Mouse (Mus musculus): ENCODE results near the gene Gpn3. TPM values are rescaled to one million over a fixed set of nuclear protein-coding genes. Genes with fewer than 3 reads are reported as not detected.
"Not testable (repeated sequence)": the region's sequence is repeated elsewhere in the genome, so short reads cannot be mapped to it uniquely, and the experiment has no call there.

Gene Gpn3
- total RNA-seq, 2 experiments from 2014 or later: 20.0 to 26.6 TPM

DNA sequence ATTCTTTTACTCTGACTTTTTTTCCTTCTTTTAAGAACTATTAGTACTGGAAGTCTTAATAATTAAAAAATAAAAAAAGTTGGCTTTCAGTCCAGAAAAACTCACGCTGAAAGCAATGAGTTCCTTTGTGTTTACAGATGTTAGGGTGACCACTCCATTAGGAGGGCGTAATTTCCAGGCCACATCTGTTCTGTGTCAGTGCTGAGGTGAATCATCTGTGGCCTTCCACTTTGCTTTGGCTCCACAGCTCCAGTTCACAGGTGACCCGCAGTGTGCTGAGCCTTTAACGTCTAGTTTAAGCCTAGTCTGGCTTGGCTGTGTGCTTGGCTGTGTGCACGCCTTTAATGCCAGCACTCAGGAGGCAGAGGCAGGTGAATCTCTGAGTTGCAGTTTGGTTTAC is 40.2 kb downstream of the Gpn3 start:
- intact Hi-C loops (cut with DNase I; ENCODE audit: low total_unique reads): no loop called here
- no peak for DNase-seq

DNA sequence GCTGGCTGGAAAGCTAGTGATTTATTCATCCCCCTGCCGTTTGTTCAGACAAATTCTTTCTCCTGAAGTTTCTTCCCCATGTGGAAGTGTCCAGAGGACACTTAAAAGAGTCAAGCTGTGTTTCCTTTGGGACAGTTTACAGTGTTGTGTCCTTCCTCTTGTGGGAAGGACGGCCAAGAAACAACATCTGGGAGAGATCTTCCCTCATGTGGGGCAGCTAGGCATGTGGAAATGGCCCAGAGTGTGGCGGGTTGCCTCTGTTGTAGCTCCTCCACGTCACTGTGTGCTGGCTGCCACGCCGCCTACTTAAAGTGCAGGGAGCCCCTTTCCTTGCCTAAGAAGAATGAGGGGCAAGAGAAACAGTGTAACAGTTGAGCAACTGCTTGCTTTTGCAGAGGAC is 41.1 kb downstream of the Gpn3 start:
- no peak for DNase-seq
- intact Hi-C loops (cut with DNase I; ENCODE audit: low total_unique reads): no loop called here

DNA sequence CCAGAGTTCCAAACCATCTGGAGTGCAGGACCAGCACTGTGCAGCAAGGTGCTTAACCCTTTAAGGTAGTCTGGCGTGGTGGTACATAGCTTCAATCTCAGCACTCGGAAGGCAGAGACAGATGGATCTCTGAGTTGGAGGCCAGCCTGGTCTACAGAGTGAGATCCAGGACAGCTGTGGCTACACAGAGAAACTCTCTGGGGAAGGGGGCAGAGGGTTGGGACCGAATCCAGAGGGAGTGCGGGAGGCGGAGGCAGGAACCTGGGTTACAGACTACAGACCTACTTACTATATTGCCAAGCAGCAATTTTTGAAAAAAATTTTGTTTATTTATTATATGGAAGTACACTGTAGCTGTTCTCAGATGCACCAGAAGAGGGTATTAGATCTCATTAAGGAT is 42.7 kb downstream of the Gpn3 start:
- no peak for DNase-seq
- intact Hi-C loops (cut with DNase I; ENCODE audit: low total_unique reads): no loop called here

DNA sequence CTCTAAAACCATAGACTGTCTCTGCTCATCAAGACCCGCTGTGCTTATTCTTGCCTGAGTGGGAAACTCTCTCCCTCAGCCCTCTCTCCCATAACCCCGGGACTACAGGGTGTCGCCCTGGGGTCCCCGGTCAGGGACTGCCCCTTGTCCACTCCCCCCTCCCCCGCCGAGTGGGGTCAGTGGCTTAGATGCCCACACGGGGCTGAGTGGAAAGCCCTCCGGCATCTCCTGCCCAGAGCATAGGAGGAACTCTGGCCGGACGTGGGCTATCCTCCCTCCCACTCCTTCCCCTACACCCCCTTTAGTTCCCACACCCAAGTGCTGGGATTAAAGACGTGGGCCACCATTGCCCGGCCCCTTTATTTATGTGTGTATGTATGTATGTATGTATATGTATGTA is 43.8 kb downstream of the Gpn3 start:
- intact Hi-C loops (cut with DNase I; ENCODE audit: low total_unique reads): no loop called here
- DNase-seq: no peak

- DNase-seq; intact Hi-C loops (cut with DNase I; ENCODE audit: low total_unique reads): not testable (repeated sequence)
Observed at GRCm38 (mm10) chr5:122420676-122421075, 49.0 kb downstream of the Gpn3 start.

GRCm38 (mm10) chr5:122421271-122422068 is 49.8 kb downstream of the Gpn3 start, which contains the start of gene Anapc7:
Gene Anapc7, plus strand, starts transcription at chr5:122421693.
- intact Hi-C loops (cut with DNase I; ENCODE audit: low total_unique reads): no loop called here
- no peak for DNase-seq

DNA sequence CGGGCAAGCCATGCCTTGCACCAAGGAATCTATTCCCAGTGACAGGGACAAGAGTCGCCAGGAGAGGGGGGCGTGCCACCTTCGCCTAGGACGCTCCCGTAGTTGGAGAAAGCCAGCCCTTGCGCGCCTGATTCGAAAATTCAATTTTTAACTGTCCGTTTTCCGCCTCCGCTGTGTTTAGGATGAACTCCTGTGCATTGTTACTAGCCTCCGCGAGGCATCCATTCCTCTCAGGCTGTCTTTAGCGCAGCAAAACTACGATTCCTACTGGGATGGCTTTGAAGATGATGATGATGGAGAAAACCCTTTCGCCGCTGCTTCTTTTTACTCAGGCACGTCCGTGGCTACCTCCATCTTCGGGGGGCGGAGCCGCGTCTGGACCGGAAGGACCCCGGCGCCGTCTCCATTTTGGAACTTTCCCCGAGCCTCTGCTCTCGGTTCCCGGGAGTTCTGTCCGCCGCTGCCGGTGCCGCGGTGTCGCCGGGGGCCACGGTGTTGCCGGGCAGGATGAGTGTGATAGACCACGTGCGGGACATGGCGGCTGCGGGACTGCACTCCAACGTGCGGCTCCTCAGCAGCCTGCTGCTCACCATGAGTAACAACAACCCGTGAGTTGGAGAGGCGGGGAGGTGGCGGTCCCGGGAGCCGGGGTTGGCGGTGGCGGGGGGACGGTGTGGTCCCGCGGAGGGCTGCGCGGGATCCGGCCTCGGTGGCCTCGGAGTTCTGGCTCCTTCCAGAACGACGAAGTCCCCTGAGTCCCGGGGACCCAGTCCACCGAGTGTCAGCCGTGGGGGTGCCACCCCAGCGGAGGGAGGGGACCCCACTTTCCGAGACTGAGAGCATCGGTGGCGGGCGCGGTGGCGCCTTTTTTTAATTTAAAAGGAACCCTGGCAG is 50.6 kb downstream of the Gpn3 start:
- peak; percentile 88 for DNase-seq
- intact Hi-C loops (cut with DNase I; ENCODE audit: low total_unique reads): no loop called here

DNA sequence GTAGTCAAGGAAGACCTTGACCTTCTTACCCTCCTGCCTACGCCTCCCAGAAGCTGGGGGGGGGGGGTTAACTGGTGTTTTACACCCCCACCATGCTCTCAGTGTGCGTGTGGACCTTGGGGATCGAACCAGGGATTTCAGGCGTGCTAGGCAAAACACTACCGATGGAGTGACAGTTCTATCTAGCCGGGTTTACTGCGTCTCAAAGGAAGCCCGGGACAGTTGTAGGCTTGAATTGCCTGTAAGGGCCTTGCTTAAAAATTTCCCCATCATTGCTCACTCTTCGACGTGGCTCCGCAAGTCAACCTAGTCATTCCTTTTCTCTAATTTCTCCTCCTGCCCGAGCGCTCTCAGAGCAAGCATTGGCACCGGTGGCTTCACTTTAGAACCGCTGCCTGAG is 51.4 kb downstream of the Gpn3 start:
- intact Hi-C loops (cut with DNase I; ENCODE audit: low total_unique reads): no loop called here
- no peak for DNase-seq

- intact Hi-C loops (cut with DNase I; ENCODE audit: low total_unique reads): no loop called here
- DNase-seq: no peak
Observed at GRCm38 (mm10) chr5:122425550-122425949, 53.9 kb downstream of the Gpn3 start.

- intact Hi-C loops (cut with DNase I; ENCODE audit: low total_unique reads): no loop called here
- DNase-seq: no peak
Observed at GRCm38 (mm10) chr5:122430036-122430775, 58.5 kb downstream of the Gpn3 start.

DNA sequence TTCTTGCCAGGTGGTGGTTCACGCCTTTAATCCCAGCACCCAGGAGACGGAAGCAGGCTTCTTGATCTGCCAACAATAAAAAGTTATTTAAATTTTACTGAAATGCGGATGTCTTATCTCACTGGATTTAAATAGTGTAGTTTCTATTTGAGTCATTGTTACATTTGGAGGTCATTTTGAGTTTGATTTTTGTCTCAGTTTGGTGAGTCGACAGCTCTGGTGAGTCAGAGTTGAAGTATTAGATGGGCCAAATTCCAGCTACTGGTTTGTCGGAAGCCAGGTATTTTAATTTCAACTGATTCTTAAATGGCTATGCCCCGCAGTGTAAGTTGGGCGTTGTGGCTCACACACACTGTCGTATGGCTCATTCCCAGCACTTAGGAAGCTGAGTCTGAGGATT is 59.5 kb downstream of the Gpn3 start:
- DNase-seq: no peak
- intact Hi-C loops (cut with DNase I; ENCODE audit: low total_unique reads): no loop called here

Other genes starting within 250 kb of the Gpn3 start
- gene Ccdc63, start 231.1 kb upstream of the Gpn3 start, total RNA-seq (2021): not detected
- 100 to 1,000 TPM; 110 TPM for gene Ppp1cc, start 213.6 kb upstream of the Gpn3 start, total RNA-seq (2021)
- gene Hvcn1, start 165.1 kb upstream of the Gpn3 start, total RNA-seq (2021): 1 to 10 TPM; 1.6 to 2.0 TPM
- 1 to 10 TPM; 2.4 to 3.0 TPM for gene Tctn1, start 107.4 kb upstream of the Gpn3 start, total RNA-seq (2021)
- 10 to 100 TPM; 39.6 to 74.8 TPM for gene Pptc7, start 87.5 kb upstream of the Gpn3 start, total RNA-seq (2021)
- under 1 TPM; 0.47 to 0.73 TPM for gene Rad9b, start 17.6 kb upstream of the Gpn3 start, total RNA-seq (2021)
- gene Vps29, start 17.5 kb upstream of the Gpn3 start, total RNA-seq (2021): 10 to 100 TPM; 48.9 to 50.1 TPM
- 1 to 10 TPM; 7.6 to 7.8 TPM for gene Fam216a, start 488 bp downstream of the Gpn3 start, total RNA-seq (2021)
- gene Arpc3, start 20.0 kb downstream of the Gpn3 start, total RNA-seq (2021): 10 to 100 TPM; 68.8 to 72.9 TPM
- gene Anapc7, start 49.8 kb downstream of the Gpn3 start, total RNA-seq (2021): 10 to 100 TPM; 16.6 to 18.1 TPM
- gene Atp2a2, start 130.3 kb downstream of the Gpn3 start, total RNA-seq (2021): 100 to 1,000 TPM; 213 to 317 TPM
- 1 to 10 TPM; 3.7 to 6.2 TPM for gene Ift81, start 242.6 kb downstream of the Gpn3 start, total RNA-seq (2021)

All from gastrocnemius, postnatal 14 days (tissue).